Mouse (Mus musculus): ENCODE results near the gene Cdc14a. TPM values are rescaled to one million over a fixed set of nuclear protein-coding genes. Genes with fewer than 3 reads are reported as not detected.

The Cdc14a gene
- polyA plus RNA-seq, 1 experiment from 2014 or later: 11.9 TPM

DNA sequence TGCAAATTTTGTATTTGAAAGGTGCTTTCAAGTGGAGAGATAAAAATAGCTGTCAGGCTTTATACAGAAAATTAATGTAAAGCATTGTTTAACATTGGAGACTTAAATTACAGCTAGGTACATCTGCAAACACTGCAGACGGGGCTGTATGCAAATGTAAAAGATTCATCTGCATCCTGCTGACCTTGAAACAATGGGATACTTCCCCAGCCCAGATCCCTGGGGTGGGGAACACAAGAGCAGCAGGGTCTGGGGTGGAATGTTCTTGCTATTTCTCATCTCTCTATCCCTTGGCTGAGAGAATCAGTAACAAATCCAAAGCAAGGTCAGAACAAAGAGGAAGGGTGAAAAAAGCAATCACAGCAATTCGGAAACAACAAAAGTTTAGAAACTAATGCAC is 139.8 kb downstream of the Cdc14a start:
- Histone ChIP-seq H3K9me3 (replicated peaks) (no peaks in the 10 kb centered on the region), H3K27me3 (no peaks in the 10 kb centered on the region), H3K4me1 (peaks cover 4% of the 10 kb centered on the region), H3K4me3 (no peak overlapping the region), H3K4me2 (no peak overlapping the region), H3K36me3 (ENCODE audit: poor library complexity, severe bottlenecking) (peaks cover 17% of the 10 kb centered on the region; the same call in 1 of the 2 replicates), H3K9ac (no peak overlapping the region), H3K27ac (no peak overlapping the region)
- no peak for ATAC-seq
- WGBS: 20% methylated on average over 2 of the region's 2 CpGs

GRCm38 (mm10) chr3:116281663-116282062 is 142.2 kb downstream of the Cdc14a start:
- no peak for ATAC-seq
- H3K36me3 ChIP-seq (ENCODE audit: poor library complexity, severe bottlenecking): peaks cover 19% of the 10 kb centered on the region; the same call in 1 of the 2 replicates
- 96% methylated on average over 6 of the region's 6 CpGs for WGBS
- peaks cover 4% of the 10 kb centered on the region for H3K4me1 ChIP-seq
- no peak overlapping the region for H3K4me3 ChIP-seq
- no peaks in the 10 kb centered on the region for H3K9me3 ChIP-seq (replicated peaks)
- H3K27me3 ChIP-seq: no peaks in the 10 kb centered on the region
- no peak overlapping the region for H3K4me2 ChIP-seq
- no peak overlapping the region for H3K9ac ChIP-seq
- no peak overlapping the region for H3K27ac ChIP-seq

GRCm38 (mm10) chr3:116277146-116277545 is 146.7 kb downstream of the Cdc14a start:
- H3K9ac ChIP-seq: no peak overlapping the region
- no peak for ATAC-seq
- 83% methylated on average over 8 of the region's 8 CpGs for WGBS
- no peaks in the 10 kb centered on the region for H3K4me1 ChIP-seq
- H3K4me3 ChIP-seq: no peak overlapping the region
- H3K36me3 ChIP-seq (ENCODE audit: poor library complexity, severe bottlenecking): peaks cover 22% of the 10 kb centered on the region; the same call in 1 of the 2 replicates
- no peaks in the 10 kb centered on the region for H3K27me3 ChIP-seq
- no peaks in the 10 kb centered on the region for H3K9me3 ChIP-seq (replicated peaks)
- no peak overlapping the region for H3K27ac ChIP-seq
- no peak overlapping the region for H3K4me2 ChIP-seq

GRCm38 (mm10) chr3:116271679-116272078 is 152.2 kb downstream of the Cdc14a start:
- Histone ChIP-seq H3K9me3 (replicated peaks) (no peaks in the 10 kb centered on the region), H3K9ac (no peak overlapping the region), H3K27me3 (no peaks in the 10 kb centered on the region), H3K4me3 (no peak overlapping the region), H3K4me2 (no peak overlapping the region), H3K27ac (no peak overlapping the region), H3K4me1 (no peaks in the 10 kb centered on the region), H3K36me3 (ENCODE audit: poor library complexity, severe bottlenecking) (0 out of 2 replicates have a peak, but pooled peaks cover 3% of the 10 kb centered on the region)
- WGBS: 94% methylated on average over 6 of the region's 6 CpGs
- no peak for ATAC-seq

- peak; percentile 41; the same call in 1 of the 2 replicates for ATAC-seq
- Histone ChIP-seq H3K27me3 (no peaks in the 10 kb centered on the region), H3K36me3 (ENCODE audit: poor library complexity, severe bottlenecking) (no peaks in the 10 kb centered on the region), H3K9me3 (replicated peaks) (no peaks in the 10 kb centered on the region), H3K4me1 (no peaks in the 10 kb centered on the region), H3K4me3 (no peak overlapping the region), H3K4me2 (no peak overlapping the region), H3K9ac (no peak overlapping the region), H3K27ac (no peak overlapping the region)
- 89% methylated on average over 2 of the region's 2 CpGs for WGBS
Measured at GRCm38 (mm10) chr3:116267036-116267654, 156.7 kb downstream of the Cdc14a start.

DNA sequence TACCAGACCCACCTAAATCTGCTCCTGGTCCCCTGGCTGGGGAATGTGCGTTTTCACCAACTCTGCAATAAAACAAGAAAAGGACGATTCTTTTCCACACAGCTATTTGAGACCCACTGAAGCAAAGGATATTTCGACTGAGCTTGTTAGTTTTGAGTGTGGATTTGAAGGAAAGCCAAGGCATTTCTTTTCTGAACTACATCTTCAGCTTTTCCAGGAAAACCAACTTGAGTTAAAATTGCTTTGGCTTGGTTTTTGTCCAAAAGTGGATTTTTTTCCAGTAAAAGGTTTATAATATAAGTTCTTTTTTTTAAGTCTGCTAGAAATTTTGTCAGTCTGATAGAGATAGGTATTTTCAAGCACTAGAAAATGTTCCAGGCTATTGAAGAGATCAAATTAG is 157.5 kb downstream of the Cdc14a start:
- Histone ChIP-seq H3K9ac (no peak overlapping the region), H3K4me3 (no peak overlapping the region), H3K27ac (no peak overlapping the region), H3K4me2 (no peak overlapping the region), H3K36me3 (ENCODE audit: poor library complexity, severe bottlenecking) (no peaks in the 10 kb centered on the region), H3K9me3 (replicated peaks) (no peaks in the 10 kb centered on the region), H3K4me1 (no peaks in the 10 kb centered on the region), H3K27me3 (no peaks in the 10 kb centered on the region)
- WGBS: 82% methylated on average over 3 of the region's 3 CpGs
- no peak for ATAC-seq

GRCm38 (mm10) chr3:116263977-116264376 is 159.9 kb downstream of the Cdc14a start:
- H3K9ac ChIP-seq: no peak overlapping the region

GRCm38 (mm10) chr3:116263061-116263460 is 160.8 kb downstream of the Cdc14a start:
- WGBS: 88% methylated on average over 5 of the region's 5 CpGs
- ATAC-seq: no peak
- H3K9ac ChIP-seq: no peak overlapping the region
- no peak overlapping the region for H3K4me2 ChIP-seq
- H3K4me1 ChIP-seq: no peaks in the 10 kb centered on the region
- no peaks in the 10 kb centered on the region for H3K36me3 ChIP-seq (ENCODE audit: poor library complexity, severe bottlenecking)
- no peaks in the 10 kb centered on the region for H3K9me3 ChIP-seq (replicated peaks)
- no peak overlapping the region for H3K27ac ChIP-seq
- no peaks in the 10 kb centered on the region for H3K27me3 ChIP-seq
- no peak overlapping the region for H3K4me3 ChIP-seq

More at GRCm38 (mm10) chr3:116263977-116264376, 159.9 kb downstream of the Cdc14a start:
- Histone ChIP-seq H3K4me2 (no peak overlapping the region), H3K4me3 (no peak overlapping the region), H3K27ac (no peak overlapping the region), H3K9me3 (replicated peaks) (no peaks in the 10 kb centered on the region), H3K4me1 (no peaks in the 10 kb centered on the region), H3K36me3 (ENCODE audit: poor library complexity, severe bottlenecking) (no peaks in the 10 kb centered on the region), H3K27me3 (no peaks in the 10 kb centered on the region)
- no peak for ATAC-seq
- WGBS: 85% methylated on average over 1 of the region's 1 CpGs

DNA sequence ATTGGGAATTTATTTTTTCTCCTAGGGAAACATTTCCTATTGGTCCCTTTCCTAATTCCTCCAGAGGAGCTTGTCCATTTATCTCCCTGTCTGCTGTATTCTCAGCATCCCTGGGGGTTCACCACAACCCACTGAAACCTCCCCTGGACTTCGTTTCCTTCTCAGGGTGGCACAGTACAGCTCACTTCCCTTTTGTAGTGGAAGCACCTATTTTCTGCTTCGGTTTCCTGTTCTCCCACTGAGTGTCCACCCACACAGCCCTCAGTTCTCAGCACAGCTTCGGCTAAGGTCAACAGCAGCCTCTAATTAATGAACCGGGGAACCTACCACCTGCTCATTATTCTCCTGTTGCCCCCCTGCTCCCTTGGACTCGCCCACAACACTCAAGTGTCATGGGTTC is 167.7 kb downstream of the Cdc14a start:
- no peak for ATAC-seq
- Histone ChIP-seq H3K4me2 (no peak overlapping the region), H3K27me3 (peaks cover 36% of the 10 kb centered on the region), H3K4me1 (peaks cover 23% of the 10 kb centered on the region), H3K9me3 (replicated peaks) (no peaks in the 10 kb centered on the region), H3K27ac (no peak overlapping the region), H3K9ac (no peak overlapping the region), H3K36me3 (ENCODE audit: poor library complexity, severe bottlenecking) (no peaks in the 10 kb centered on the region), H3K4me3 (no peak overlapping the region)
- WGBS: 45% methylated on average over 5 of the region's 5 CpGs

DNA sequence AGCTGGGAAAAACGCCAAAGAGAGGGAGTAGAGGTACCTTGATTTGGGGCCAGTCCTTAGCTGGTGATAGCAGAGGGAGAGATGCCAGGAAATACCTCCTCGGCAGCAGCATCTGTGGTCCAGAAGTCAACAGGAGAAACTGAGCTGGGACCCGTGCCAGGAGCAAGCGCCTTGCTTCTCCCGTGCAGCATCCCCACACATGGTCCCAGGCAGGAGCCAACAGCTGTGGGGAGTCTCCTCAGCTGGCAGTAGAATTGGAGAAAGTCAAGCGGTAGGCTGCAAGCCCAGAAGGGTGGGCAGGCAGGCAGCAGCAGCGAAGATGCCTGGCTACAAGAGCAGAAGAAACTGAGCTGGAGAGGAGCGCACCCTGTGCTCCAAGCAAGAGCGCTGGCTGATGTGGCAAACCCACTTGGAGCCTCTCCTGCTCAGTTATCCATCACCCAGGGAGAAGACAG is 170.7 kb downstream of the Cdc14a start, which contains the start of gene Gpr88:
Gene Gpr88, minus strand, starts transcription at position 427 of the 455 bp plus-strand sequence.
- Histone ChIP-seq H3K27me3 (peaks cover 47% of the 10 kb centered on the region), H3K9me3 (replicated peaks) (no peaks in the 10 kb centered on the region), H3K36me3 (ENCODE audit: poor library complexity, severe bottlenecking) (no peaks in the 10 kb centered on the region), H3K4me3 (peak within 1 kb of the TSS; percentile 49), H3K4me1 (peaks cover 31% of the 10 kb centered on the region), H3K9ac (peak within 1 kb of the TSS; percentile 74), H3K4me2 (peak within 1 kb of the TSS; percentile 100), H3K27ac (peak within 1 kb of the TSS; percentile 33)
- WGBS: 2% methylated on average over 9 of the region's 9 CpGs
- peak; percentile 78 for ATAC-seq

- H3K27ac ChIP-seq: peak overlapping the region; percentile 33
- peaks cover 47% of the 10 kb centered on the region for H3K27me3 ChIP-seq
Measured at GRCm38 (mm10) chr3:116252255-116253040, 171.4 kb downstream of the Cdc14a start.

More at GRCm38 (mm10) chr3:116252255-116253040, 171.4 kb downstream of the Cdc14a start:
- Histone ChIP-seq H3K4me3 (peak overlapping the region; percentile 49), H3K4me2 (peak overlapping the region; percentile 100), H3K36me3 (ENCODE audit: poor library complexity, severe bottlenecking) (no peaks in the 10 kb centered on the region), H3K9me3 (replicated peaks) (no peaks in the 10 kb centered on the region), H3K4me1 (peaks cover 31% of the 10 kb centered on the region), H3K9ac (peak overlapping the region; percentile 74)
- WGBS: 0% methylated on average over 47 of the region's 48 CpGs
- ATAC-seq: peak; percentile 57

All from forebrain, embryonic 13.5 days (tissue).